Mouse (Mus musculus) thymus, postnatal 10 days (tissue): Measurements from ENCODE around the gene Cfap77.

Source experiments
- DNase-seq, 2 experiments: peaks; one replicate each; pipeline ENCODE4 v3.0.0; 2021; ENCODE audit warnings: low spot score in 2 of 2

Cfap77 gene

GRCm38 (mm10) chr2:28943666-28944516 is 111.0 kb downstream of the Cfap77 start:
- DNase-seq = no peak

- no peak for DNase-seq
Measured at GRCm38 (mm10) chr2:28938997-28939396, 115.9 kb downstream of the Cfap77 start.

- DNase-seq = no peak
Measured at GRCm38 (mm10) chr2:28930571-28930970, 124.3 kb downstream of the Cfap77 start.

GRCm38 (mm10) chr2:28923912-28924311 is 131.0 kb downstream of the Cfap77 start:
- DNase-seq = peak in 1 of 2 experiments; percentile 51

GRCm38 (mm10) chr2:28919001-28919400 is 135.9 kb downstream of the Cfap77 start:
- DNase-seq = no peak

GRCm38 (mm10) chr2:28917518-28918361 is 137.1 kb downstream of the Cfap77 start:
- DNase-seq = no peak

- DNase-seq = no peak
Measured at GRCm38 (mm10) chr2:28917156-28917517, 137.7 kb downstream of the Cfap77 start.

GRCm38 (mm10) chr2:28916513-28916865 is 138.4 kb downstream of the Cfap77 start, which contains the start of gene Barhl1:
Barhl1 (minus strand) TSS chr2:28916668.
- no peak for DNase-seq

GRCm38 (mm10) chr2:28915768-28916512 is 138.9 kb downstream of the Cfap77 start:
- peak; percentile 71 to 94 for DNase-seq

- no peak for DNase-seq
Measured at GRCm38 (mm10) chr2:28915104-28915738, 139.6 kb downstream of the Cfap77 start.

GRCm38 (mm10) chr2:28914121-28914520 is 140.7 kb downstream of the Cfap77 start:
- no peak for DNase-seq

- no peak for DNase-seq
Measured at GRCm38 (mm10) chr2:28912961-28913360, 141.9 kb downstream of the Cfap77 start.

- no peak for DNase-seq
Measured at GRCm38 (mm10) chr2:28912039-28912700, 142.7 kb downstream of the Cfap77 start.

GRCm38 (mm10) chr2:28911331-28912038 is 143.4 kb downstream of the Cfap77 start:
- DNase-seq = no peak

GRCm38 (mm10) chr2:28910877-28911276 is 144.0 kb downstream of the Cfap77 start:
- DNase-seq = no peak

GRCm38 (mm10) chr2:28909818-28910710 is 144.8 kb downstream of the Cfap77 start:
- no peak for DNase-seq

GRCm38 (mm10) chr2:28909186-28909817 is 145.6 kb downstream of the Cfap77 start:
- DNase-seq = no peak

- DNase-seq = no peak
Measured at GRCm38 (mm10) chr2:28908389-28909153, 146.3 kb downstream of the Cfap77 start.
